Mouse (Mus musculus) hindbrain, postnatal 0 days (tissue): ENCODE results near the gene Elf3. TPM values are rescaled to one million over a fixed set of nuclear protein-coding genes. Genes with fewer than 3 reads are reported as not detected.

Experiments
- ATAC-seq: fragments of 200-750 bp; cut with Nextera tagmentation; 2 replicates; pipeline ENCODE4 v1.8.0; 2017; ENCODE audit warnings: mild to moderate bottlenecking, moderate TSS enrichment, moderate library complexity
- DNase-seq: peaks from one replicate; pipeline ENCODE4 v3.0.0-alpha.2; 2015; ENCODE audit warnings: low spot score
- H3K27ac ChIP-seq: fragments of 300-500 bp; sonication (generic); 2 replicates; pipeline ENCODE4 v1.5.1; 2014; ENCODE audit warnings: mild to moderate bottlenecking
- H3K27me3 ChIP-seq: fragments of 300-500 bp; sonication (generic); 2 replicates; pipeline ENCODE4 v1.6.1; 2014; ENCODE audit warnings: low read length, mixed read lengths; ENCODE audit not compliant: insufficient read depth
- H3K36me3 ChIP-seq: fragments of 300-500 bp; sonication (generic); 2 replicates; pipeline ENCODE4 v1.6.1; 2014; ENCODE audit warnings: low read length, mixed read lengths; ENCODE audit not compliant: insufficient read depth
- H3K4me1 ChIP-seq: fragments of 300-500 bp; sonication (generic); 2 replicates; pipeline ENCODE4 v1.6.1; 2014; ENCODE audit warnings: antibody characterized with exemption, low read length, mixed read lengths; ENCODE audit not compliant: insufficient read depth
- H3K4me2 ChIP-seq: fragments of 300-500 bp; sonication (generic); 2 replicates; pipeline ENCODE4 v1.6.1; 2014; ENCODE audit warnings: low read depth, mild to moderate bottlenecking, low read length, moderate library complexity, mixed read lengths
- H3K4me3 ChIP-seq: fragments of 300-500 bp; sonication (generic); 2 replicates; pipeline ENCODE4 v1.5.1; 2014; ENCODE audit warnings: low read length
- H3K9ac ChIP-seq: fragments of 300-500 bp; sonication (generic); replicated peaks from 2 replicates; pipeline ENCODE4 v1.6.1; 2014; ENCODE audit warnings: mild to moderate bottlenecking, low read length, moderate library complexity, mixed read lengths
- H3K9me3 ChIP-seq: fragments of 300-500 bp; sonication (generic); 2 replicates; pipeline ENCODE4 v1.6.1; 2016; ENCODE audit warnings: low read length, mixed read lengths
- CTCF ChIP-seq: IDR thresholded peaks from 2 replicates; pipeline ENCODE4 v1.5.1; 2016; ENCODE audit warnings: antibody characterized with exemption, control low read depth, low read depth
- WGBS: fragments of 180-500 bp; shearing (Covaris S2); extraction: QIAGEN DNeasy Blood & Tissue Kit; methylation state at CpG from one replicate; pipeline ENCODE4 v1.1.7; 2014; 5-methylcytosine and 5-hydroxymethylcytosine counted together
- polyA plus RNA-seq: library from polyadenylated mRNA; unstranded; fragments of >200 nt; fragmentation: Nextera tagmentation; extraction: Ambion mirVana; gene quantifications from 2 replicates; pipeline ENCODE4 v1.2.1, GENCODE M21; 2015
- total RNA-seq: library from RNA; depleted of rRNA; stranded (reverse); fragments of >200 nt; gene quantifications from 2 replicates; pipeline ENCODE4 v1.2.3, GENCODE M21; 2014

Gene Elf3
- total and polyA plus RNA-seq, 2 experiments from 2014 or later, result 0.10 to 0.54 TPM

DNA sequence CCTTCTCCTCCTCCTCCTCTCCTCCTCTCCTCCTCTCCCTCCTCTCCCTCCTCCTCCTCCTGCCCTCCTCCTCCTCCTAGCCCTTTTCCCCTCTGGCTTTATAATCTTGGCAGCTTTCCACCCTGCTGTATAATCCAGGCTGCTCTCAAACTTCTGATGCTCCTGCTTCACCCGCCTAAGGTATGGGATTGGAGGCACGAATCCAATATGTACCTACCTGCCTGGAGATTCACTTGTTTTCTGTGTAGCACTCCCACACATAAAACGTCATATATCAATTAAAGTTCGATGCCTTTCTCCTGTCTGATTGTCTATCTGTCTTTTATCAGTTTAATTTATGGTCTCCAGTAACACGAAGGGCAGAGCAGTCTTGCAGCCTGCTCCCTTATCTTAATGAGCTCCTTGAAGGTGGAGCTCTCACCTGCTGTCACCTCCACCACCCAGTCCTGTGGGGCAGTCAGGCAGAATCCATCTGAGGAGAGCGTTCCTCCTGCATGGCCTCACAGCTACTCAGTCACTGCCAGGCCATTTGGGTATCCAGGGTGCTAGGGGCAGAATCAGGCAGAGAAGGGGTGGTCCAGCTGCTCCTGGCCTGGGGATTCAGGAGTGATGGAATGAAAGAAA lies 33.3 kb downstream of the Elf3 start:
- TF ChIP-seq CTCF, result no peak
- ATAC-seq, result no peak
- no peak overlapping the region for H3K4me2 ChIP-seq
- no peaks in the 10 kb centered on the region for H3K9me3 ChIP-seq
- H3K9ac ChIP-seq, result no peak overlapping the region
- H3K27ac ChIP-seq, result no peak overlapping the region
- H3K27me3 ChIP-seq, result no peaks in the 10 kb centered on the region
- WGBS, result 58% methylated on average over 6 of the region's 6 CpGs
- DNase-seq, result no peak
- H3K4me1 ChIP-seq, result no peaks in the 10 kb centered on the region
- no peaks in the 10 kb centered on the region for H3K36me3 ChIP-seq
- no peak overlapping the region for H3K4me3 ChIP-seq

DNA sequence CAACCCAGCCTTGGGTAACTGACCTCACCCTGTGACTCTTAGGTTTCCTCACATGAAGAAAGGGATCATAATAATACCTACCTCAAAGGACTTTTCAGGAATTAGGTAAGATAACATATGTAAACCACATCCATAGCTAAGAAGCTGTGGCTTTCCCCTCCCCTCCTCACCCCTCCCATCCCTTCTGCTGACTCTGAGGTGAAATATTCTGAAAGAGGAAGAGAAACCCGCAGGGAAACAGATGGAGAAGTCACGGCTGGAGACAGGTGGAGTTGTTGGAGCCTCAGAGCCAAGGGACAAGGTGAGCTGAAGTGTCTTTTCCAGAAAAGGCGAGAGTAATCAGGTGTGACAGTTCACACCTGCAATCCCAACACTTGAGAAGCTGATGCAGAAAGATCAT lies 34.2 kb downstream of the Elf3 start:
- Histone ChIP-seq H3K27ac (no peak overlapping the region), H3K4me3 (no peak overlapping the region), H3K9me3 (no peaks in the 10 kb centered on the region), H3K36me3 (no peaks in the 10 kb centered on the region), H3K4me1 (no peaks in the 10 kb centered on the region), H3K9ac (no peak overlapping the region), H3K4me2 (no peak overlapping the region), H3K27me3 (no peaks in the 10 kb centered on the region)
- TF ChIP-seq CTCF, result no peak
- no peak for ATAC-seq
- DNase-seq, result no peak
- 76% methylated on average over 3 of the region's 3 CpGs for WGBS

DNA sequence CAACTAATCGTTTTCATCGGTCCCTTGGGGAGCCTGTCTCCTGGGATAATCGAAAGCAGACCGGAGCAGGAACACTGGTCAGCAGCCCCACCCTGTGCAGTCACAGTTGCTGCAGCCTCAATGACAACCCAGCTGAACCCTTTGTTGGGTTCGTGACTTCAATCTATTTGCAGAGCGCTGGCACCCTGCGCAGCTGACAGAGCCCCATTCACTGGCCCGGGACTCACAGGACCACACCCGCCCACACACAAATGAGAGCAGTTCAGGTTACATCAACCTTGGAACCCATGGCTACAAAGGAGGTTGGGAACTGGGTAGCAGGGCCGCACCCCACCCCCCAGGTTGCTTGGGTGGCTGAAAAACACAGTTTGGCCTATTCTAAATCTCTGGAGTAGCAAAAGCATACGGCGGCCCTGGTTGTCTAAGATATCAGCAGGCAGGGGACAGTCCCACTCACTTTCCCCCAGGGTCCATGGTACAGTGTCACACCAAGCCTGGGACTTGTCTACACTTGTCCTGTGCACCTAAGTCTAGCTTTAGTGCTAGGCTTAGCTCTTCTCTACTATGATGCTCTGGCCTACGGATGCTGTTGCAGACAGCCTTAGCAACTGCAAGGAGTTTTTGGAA lies 40.6 kb downstream of the Elf3 start:
- no peak overlapping the region for H3K4me3 ChIP-seq
- no peaks in the 10 kb centered on the region for H3K9me3 ChIP-seq
- ATAC-seq (no peak), DNase-seq (no peak)
- H3K27me3 ChIP-seq, result no peaks in the 10 kb centered on the region
- H3K27ac ChIP-seq, result no peak overlapping the region
- H3K4me1 ChIP-seq, result no peaks in the 10 kb centered on the region
- no peaks in the 10 kb centered on the region for H3K36me3 ChIP-seq
- no peak for TF ChIP-seq CTCF
- WGBS, result 50% methylated on average over 13 of the region's 13 CpGs
- H3K4me2 ChIP-seq, result no peak overlapping the region
- no peak overlapping the region for H3K9ac ChIP-seq

DNA sequence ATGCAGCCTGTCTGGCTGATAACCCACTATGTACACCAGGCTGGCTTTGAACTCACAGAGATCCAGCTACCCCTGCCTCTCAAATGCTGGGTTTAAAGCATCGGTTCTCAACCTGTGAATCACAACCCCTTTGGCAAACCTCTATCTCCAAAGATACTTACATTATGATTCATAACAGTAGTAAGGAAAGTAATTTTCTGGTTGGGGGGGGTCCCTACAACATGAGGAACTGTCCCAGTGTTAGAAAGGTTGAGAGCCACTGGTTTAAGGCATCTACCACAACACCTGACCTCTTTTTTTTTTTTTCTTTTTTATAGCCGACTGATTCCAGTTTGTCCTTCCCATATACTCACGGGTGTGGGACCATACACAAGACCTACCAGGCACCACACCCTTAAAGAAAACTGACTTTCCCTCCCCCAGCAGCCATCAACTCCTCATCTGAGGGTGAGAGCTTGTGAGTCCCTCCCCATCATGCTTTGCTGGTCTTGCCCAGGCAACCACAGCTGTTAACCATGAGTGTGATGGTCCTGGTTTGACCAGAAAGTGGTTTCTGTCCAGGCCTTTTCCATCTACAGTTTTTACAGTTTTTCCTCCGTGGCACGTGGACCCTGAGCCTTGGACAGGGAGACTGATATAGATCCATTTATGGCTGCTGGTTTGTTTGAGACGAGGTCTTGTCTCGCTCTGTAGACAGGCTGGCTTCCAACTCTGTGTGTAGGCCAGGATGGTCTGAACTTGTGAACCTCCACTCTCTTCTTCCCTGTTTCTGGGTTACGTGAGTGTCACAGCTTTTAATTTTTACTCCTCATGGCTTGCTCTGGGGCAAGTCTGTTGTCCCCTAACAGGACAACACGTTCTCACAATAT lies 44.4 kb downstream of the Elf3 start:
- Histone ChIP-seq H3K4me2 (no peak overlapping the region), H3K4me3 (no peak overlapping the region), H3K4me1 (no peaks in the 10 kb centered on the region), H3K9me3 (no peaks in the 10 kb centered on the region), H3K27me3 (no peaks in the 10 kb centered on the region), H3K27ac (no peak overlapping the region), H3K9ac (no peak overlapping the region), H3K36me3 (no peaks in the 10 kb centered on the region)
- TF ChIP-seq CTCF, result no peak
- ATAC-seq (no peak), DNase-seq (no peak)
- 86% methylated on average over 9 of the region's 9 CpGs for WGBS

DNA sequence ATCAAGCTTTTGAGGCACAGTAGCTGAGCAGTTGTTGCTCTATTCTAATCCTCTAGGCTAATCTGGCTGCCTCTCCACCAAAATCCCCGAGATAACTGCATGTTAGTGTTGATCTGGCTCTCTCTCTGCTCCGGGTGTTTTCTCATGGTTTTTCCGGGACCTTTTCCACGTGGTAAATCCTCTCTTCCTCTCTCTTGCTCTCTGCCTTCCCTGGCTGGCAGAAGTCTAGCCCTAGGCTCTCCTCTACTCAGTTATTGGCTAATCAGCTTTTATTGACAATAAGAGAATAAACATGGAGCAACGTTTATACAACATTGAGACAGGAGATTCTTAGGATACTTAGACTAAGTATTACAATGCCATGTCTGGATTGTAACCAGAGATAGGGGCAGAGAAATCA lies 47.9 kb downstream of the Elf3 start:
- WGBS, result 63% methylated on average over 5 of the region's 5 CpGs
- H3K27ac ChIP-seq, result no peak overlapping the region
- H3K4me1 ChIP-seq, result no peaks in the 10 kb centered on the region
- no peak overlapping the region for H3K4me2 ChIP-seq
- H3K36me3 ChIP-seq, result no peaks in the 10 kb centered on the region
- H3K9me3 ChIP-seq, result no peaks in the 10 kb centered on the region
- TF ChIP-seq CTCF, result no peak
- H3K27me3 ChIP-seq, result no peaks in the 10 kb centered on the region
- H3K9ac ChIP-seq, result no peak overlapping the region
- ATAC-seq (no peak), DNase-seq (no peak)
- H3K4me3 ChIP-seq, result no peak overlapping the region

DNA sequence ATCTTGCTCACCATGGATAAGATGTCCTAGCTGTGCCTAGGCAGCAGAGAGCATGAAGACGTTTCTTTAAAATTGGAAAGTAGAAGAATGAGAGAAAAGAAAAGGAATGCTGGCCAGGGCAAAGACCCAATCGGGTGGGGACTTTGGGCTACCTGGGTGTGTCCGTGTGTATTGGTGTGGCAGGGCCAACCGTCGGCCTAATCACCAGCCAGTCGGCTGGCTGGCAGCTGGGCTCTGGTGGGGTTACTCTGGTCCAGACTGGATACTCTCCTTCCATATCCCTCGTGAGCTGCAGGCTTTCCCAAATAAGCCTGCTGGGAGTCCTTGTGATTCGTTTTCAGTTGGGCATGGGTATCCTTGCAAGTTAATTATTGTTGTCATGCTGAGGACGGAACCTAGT lies 49.7 kb downstream of the Elf3 start:
- Histone ChIP-seq H3K4me1 (no peaks in the 10 kb centered on the region), H3K36me3 (no peaks in the 10 kb centered on the region), H3K9ac (no peak overlapping the region), H3K27me3 (no peaks in the 10 kb centered on the region), H3K4me3 (no peak overlapping the region), H3K4me2 (no peak overlapping the region), H3K9me3 (no peaks in the 10 kb centered on the region), H3K27ac (no peak overlapping the region)
- WGBS, result 71% methylated on average over 9 of the region's 9 CpGs
- no peak for DNase-seq
- no peak for ATAC-seq
- TF ChIP-seq CTCF, result no peak
